Mouse (Mus musculus) frontal cortex, adult 2 months (tissue): ENCODE measurements around the gene Olfr1153. TPM values are rescaled to one million over a fixed set of nuclear protein-coding genes. Genes with fewer than 3 reads are reported as not detected.

ENCODE experiments used
- DNase-seq, 2 experiments: peaks; one replicate each; pipeline ENCODE4 v3.0.0; 2022; ENCODE audit warnings: low spot score in 1 of 2; ENCODE audit errors: extremely low spot score in 1 of 2
- polyA plus RNA-seq: library from polyadenylated mRNA; depleted of rRNA; stranded (reverse); fragments of >200 nt; gene quantifications from 2 replicates; pipeline ENCODE4 v1.2.3, GENCODE M21; 2012; rRNA removed

Olfr1153 gene
- polyA plus RNA-seq, result not detected in 2 replicates

DNA sequence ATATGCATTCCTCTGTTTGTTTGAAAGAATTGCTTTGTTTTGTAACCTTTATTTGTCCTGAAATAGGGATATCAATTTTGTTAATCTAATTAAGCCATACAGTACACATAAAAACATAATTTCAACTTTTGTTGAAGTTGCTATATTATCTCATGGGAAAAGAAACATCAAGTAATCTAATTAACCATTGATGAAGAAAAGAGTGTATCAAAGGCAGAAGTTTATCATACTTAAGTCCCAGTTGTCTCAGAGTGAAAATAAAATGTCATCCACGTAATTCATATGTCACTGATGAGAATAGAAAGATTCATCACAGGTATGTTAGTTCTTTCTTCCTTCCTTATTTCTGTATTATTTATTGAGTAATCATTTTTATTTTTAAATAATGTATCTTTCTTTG is at the start of gene Olfr1153:
Gene Olfr1153 (plus strand): TSS at position 301 of the 400 bp plus-strand sequence.
- no peak for DNase-seq

DNA sequence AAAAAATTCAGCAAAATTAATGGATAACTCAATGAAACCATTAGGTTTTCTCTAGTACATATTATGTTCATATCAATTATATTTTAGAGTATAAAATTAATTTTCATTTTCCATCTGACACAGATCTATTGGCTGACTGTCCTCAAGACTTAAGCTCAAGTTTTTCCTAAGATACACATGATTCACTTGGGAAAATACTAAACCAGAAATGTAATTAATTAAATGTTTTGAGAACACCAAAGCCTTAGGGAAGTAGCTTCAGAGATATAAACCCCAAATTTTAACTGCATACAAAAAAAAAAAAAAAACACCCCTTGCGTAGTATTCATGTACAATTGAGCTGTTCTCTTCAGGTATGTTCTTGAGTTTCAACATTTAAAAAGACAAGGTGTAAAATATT is 39.2 kb upstream of the Olfr1153 start, which contains the start of gene Olfr1151:
Gene Olfr1151 (plus strand): TSS at position 301 of the 400 bp plus-strand sequence.
- no peak for DNase-seq

DNA sequence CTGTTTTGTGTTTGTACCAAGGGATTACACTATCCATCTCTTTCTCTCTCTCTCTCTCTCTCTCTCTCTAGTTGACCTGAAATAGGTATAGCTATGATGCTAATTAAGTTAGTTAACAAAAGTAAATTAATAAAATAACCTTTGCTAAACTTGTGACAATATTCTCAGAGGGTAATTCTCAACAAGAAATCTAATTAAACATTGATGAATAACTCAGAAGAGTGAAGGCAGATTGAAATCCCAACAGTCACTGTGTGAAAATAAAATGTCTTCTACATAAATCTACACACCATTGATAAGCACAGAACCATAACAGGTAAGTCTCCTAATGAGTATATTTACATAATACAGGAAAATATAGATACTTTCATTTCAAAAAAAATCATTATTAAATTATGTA is 28.6 kb upstream of the Olfr1153 start, which contains the start of gene Olfr1152:
Gene Olfr1152 (plus strand): TSS at position 301 of the 400 bp plus-strand sequence.
- DNase-seq, result no peak

DNA sequence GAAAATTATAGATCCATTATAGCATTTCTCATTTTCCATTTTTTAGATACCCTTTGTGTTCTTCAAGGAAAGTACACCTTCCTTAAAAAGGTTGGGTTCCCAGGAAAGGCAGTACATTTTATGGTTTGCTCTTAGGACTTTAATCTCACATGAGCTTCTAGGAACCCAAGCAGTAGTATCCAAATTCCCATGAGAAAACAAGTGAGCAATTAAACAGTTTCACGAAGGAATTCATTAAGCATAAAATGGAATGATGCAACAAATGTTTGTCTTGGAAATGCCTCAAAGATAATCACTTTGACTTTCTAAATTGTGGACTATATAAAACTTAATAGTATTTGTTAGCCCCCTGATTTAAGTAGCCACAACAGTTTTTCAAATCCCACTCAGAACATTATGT is 10.3 kb downstream of the Olfr1153 start, which contains the start of gene Olfr1154:
Gene Olfr1154 (minus strand): TSS at position 101 of the 400 bp plus-strand sequence.
- no peak for DNase-seq

DNA sequence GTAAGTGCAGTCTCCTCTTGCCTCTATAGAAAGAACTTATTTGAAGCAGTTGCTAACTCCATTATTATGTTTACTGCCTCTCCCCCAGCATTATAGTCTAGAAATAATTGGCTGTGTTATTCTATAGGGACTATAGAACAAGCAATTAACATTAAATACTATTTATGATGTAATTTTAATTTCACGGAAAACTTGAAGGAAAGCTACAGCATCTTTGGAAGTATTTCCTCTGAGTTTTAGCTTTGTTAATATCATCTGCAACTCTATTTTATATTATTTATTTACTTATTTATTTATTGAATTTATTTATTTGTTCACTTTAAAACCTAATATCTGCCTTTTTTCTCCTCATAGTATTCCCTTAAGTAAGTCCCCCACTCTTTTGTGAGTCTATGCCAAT is 50.3 kb downstream of the Olfr1153 start, which contains the start of gene Olfr1155:
Gene Olfr1155 (minus strand): TSS at position 101 of the 400 bp plus-strand sequence.
- no peak for DNase-seq

Other genes starting within 250 kb of the Olfr1153 start
- not detected in 2 replicates for gene Olfr1133, start 247.6 kb upstream of the Olfr1153 start, polyA plus RNA-seq
- gene Olfr1134, start 236.5 kb upstream of the Olfr1153 start, polyA plus RNA-seq, result 0.11 TPM in 1 of 2 replicates, not detected in the other
- gene Olfr1135, start 221.3 kb upstream of the Olfr1153 start, polyA plus RNA-seq, result not detected in 2 replicates
- gene Olfr1136, start 201.0 kb upstream of the Olfr1153 start, polyA plus RNA-seq, result not detected in 2 replicates
- 0.02 TPM in 1 of 2 replicates, not detected in the other for gene Olfr1137, start 181.8 kb upstream of the Olfr1153 start, polyA plus RNA-seq
- not detected in 2 replicates for gene Olfr1138, start 155.0 kb upstream of the Olfr1153 start, polyA plus RNA-seq
- gene Olfr1140, start 151.2 kb upstream of the Olfr1153 start, polyA plus RNA-seq, result 0.13 TPM in 1 of 2 replicates, not detected in the other
- gene Olfr1141, start 141.0 kb upstream of the Olfr1153 start, polyA plus RNA-seq, result not detected in 2 replicates
- 0.11 TPM in 1 of 2 replicates, not detected in the other for gene Olfr152, start 115.5 kb upstream of the Olfr1153 start, polyA plus RNA-seq
- gene Olfr1143, start 94.4 kb upstream of the Olfr1153 start, polyA plus RNA-seq, result not detected in 2 replicates
- gene Olfr1145, start 85.1 kb upstream of the Olfr1153 start, polyA plus RNA-seq, result not detected in 2 replicates
- gene Olfr1148, start 64.4 kb upstream of the Olfr1153 start, polyA plus RNA-seq, result not detected in 2 replicates
- not detected in 2 replicates for gene Olfr1150-ps1, start 51.0 kb upstream of the Olfr1153 start, polyA plus RNA-seq
- gene Olfr1151, start 39.1 kb upstream of the Olfr1153 start, polyA plus RNA-seq, result not detected in 2 replicates
- not detected in 2 replicates for gene Olfr1152, start 28.5 kb upstream of the Olfr1153 start, polyA plus RNA-seq
- gene Olfr1154, start 10.2 kb downstream of the Olfr1153 start, polyA plus RNA-seq, result not detected in 2 replicates
- gene Olfr1155, start 50.2 kb downstream of the Olfr1153 start, polyA plus RNA-seq, result not detected in 2 replicates
- gene Olfr1156, start 58.1 kb downstream of the Olfr1153 start, polyA plus RNA-seq, result not detected in 2 replicates
- gene Olfr1157, start 73.3 kb downstream of the Olfr1153 start, polyA plus RNA-seq, result not detected in 2 replicates
- not detected in 2 replicates for gene Olfr74, start 79.7 kb downstream of the Olfr1153 start, polyA plus RNA-seq
- not detected in 2 replicates for gene Olfr1158, start 95.2 kb downstream of the Olfr1153 start, polyA plus RNA-seq
- 0.02 TPM in 1 of 2 replicates, not detected in the other for gene Olfr1160, start 113.3 kb downstream of the Olfr1153 start, polyA plus RNA-seq
- gene Olfr1161, start 127.8 kb downstream of the Olfr1153 start, polyA plus RNA-seq, result not detected in 2 replicates
- not detected in 2 replicates for gene Olfr73, start 142.7 kb downstream of the Olfr1153 start, polyA plus RNA-seq
- not detected in 2 replicates for gene Olfr1162, start 156.2 kb downstream of the Olfr1153 start, polyA plus RNA-seq
- not detected in 2 replicates for gene Olfr1163, start 176.9 kb downstream of the Olfr1153 start, polyA plus RNA-seq
- not detected in 2 replicates for gene Olfr1164, start 199.0 kb downstream of the Olfr1153 start, polyA plus RNA-seq
- gene Olfr1166, start 233.3 kb downstream of the Olfr1153 start, polyA plus RNA-seq, result not detected in 2 replicates